Mouse (Mus musculus) gastrocnemius, adult 18-20 months (tissue): ENCODE results near the gene Olfr286. TPM values are rescaled to one million over a fixed set of nuclear protein-coding genes. Genes with fewer than 3 reads are reported as not detected.

Source experiments
- DNase-seq: peaks from one replicate; pipeline ENCODE4 v3.0.0; 2021; ENCODE audit warnings: low spot score
- long read RNA-seq, 2 experiments: library from polyadenylated mRNA; stranded (forward); transcript quantifications; one replicate each; pipeline ENCODE4 v2.0.0; 2021
- total RNA-seq, 2 experiments: library from RNA; stranded (reverse); gene quantifications; 2 replicates each; pipeline ENCODE4 v1.2.3; 2021

The Olfr286 gene
- not detected for total RNA-seq
- long read RNA-seq, experiment 1 = 0 reads
- long read RNA-seq, experiment 2 = 0 reads

GRCm38 (mm10) chr15:98234350-98234749, at the start of gene Olfr286:
Gene Olfr286, minus strand, starts transcription at chr15:98234450.
- no peak for DNase-seq

- no peak for DNase-seq
Observed at GRCm38 (mm10) chr15:98257776-98258175, 23.5 kb upstream of the Olfr286 start.

- no peak for DNase-seq
Observed at GRCm38 (mm10) chr15:98257193-98257592, 22.9 kb upstream of the Olfr286 start, which contains the start of gene H1fnt. Gene H1fnt, minus strand, starts transcription at chr15:98257293.

- DNase-seq = peak; percentile 11
Observed at GRCm38 (mm10) chr15:98256271-98256670, 22.0 kb upstream of the Olfr286 start.

DNA sequence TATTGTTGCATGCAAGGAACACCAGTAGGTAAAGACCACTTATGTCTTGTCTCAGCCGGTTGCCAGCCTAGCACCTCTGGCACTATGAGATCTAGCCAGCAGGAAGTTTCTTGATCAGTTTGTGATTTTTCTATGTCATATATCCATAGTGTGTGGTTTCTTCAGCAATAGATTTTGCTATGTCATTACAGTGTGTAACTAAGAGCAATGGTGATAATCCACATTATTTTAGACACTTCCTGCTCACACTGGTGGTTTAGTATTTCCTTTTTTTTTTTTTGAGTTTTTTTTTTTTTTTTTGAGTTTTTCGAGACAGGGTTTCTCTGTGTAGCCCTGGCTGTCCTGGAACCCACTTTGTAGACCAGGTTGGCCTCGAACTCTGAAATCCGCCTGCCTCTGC, 1.2 kb upstream of the Olfr286 start:
- DNase-seq = no peak

DNA sequence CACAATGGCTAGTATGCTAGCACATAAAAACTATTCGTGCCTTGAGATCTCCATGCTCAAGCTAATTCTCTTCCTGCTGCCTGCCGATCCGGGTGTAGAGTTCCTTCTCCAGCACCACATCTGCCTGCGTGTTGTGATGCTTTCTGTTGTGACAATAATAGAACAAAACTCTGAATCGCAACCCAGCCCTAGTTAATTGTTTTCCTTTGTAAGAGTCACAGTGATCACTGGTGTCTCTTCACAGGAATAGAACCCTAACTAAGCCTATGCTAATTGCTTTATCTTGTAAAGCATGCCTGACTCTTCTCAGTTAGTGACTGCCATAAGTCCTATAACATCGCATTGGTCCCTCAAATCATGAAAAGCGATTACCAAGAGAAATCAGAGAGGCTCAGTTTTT, 8.2 kb downstream of the Olfr286 start:
- DNase-seq = no peak

- DNase-seq = no peak
Observed at GRCm38 (mm10) chr15:98225610-98226009, 8.6 kb downstream of the Olfr286 start.

- DNase-seq = no peak
Observed at GRCm38 (mm10) chr15:98222377-98222776, 11.9 kb downstream of the Olfr286 start.

GRCm38 (mm10) chr15:98220877-98221276, 13.4 kb downstream of the Olfr286 start, which contains the start of the genes Gm44579 and Olfr287:
Gene Gm44579, minus strand, starts transcription at chr15:98220977.
Gene Olfr287, minus strand, starts transcription at chr15:98221056.
- DNase-seq = peak; percentile 7

DNA sequence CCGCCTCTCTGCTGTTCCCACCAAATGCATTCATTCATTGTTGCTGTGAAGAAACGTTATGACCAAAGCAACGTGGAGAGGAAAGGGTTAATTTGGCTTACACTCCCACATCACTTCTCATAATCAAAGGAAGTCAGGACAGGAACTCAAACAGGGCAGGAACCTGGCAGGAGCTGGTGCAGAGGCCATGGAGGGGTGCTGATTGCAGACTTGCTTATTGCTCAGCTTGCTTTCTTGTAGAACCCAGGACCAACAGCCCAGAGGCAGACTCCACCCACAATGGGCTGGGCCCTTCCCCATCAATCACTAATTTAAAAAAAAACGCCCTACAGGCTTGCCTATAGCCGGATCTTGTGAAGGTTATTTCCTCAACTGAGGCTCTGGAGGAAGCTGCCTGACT, 20.1 kb downstream of the Olfr286 start:
- no peak for DNase-seq

GRCm38 (mm10) chr15:98213336-98213870, 20.8 kb downstream of the Olfr286 start:
- DNase-seq = no peak

DNA sequence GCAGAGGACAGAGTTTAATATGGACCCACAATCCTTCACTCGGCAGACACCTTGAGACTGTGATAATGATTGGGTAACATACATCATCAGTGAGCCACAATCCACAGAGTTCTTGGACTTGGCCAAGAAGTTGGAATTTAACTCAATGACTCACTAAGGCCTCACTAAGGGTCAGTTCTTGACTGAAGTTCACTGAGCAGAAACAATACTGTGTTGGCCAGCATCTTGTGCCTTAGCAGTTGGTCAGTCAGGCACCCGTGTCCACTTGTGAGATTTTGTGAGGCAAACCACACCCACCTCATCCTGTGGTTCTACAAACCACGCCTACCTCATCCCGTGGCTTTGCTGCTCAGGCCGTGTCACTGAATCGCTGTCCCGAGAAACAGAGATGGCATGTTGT, 24.6 kb downstream of the Olfr286 start:
- DNase-seq = no peak

GRCm38 (mm10) chr15:98195442-98195841, 38.8 kb downstream of the Olfr286 start, which contains the start of gene Olfr288:
Gene Olfr288, minus strand, starts transcription at chr15:98195542.
- no peak for DNase-seq

DNA sequence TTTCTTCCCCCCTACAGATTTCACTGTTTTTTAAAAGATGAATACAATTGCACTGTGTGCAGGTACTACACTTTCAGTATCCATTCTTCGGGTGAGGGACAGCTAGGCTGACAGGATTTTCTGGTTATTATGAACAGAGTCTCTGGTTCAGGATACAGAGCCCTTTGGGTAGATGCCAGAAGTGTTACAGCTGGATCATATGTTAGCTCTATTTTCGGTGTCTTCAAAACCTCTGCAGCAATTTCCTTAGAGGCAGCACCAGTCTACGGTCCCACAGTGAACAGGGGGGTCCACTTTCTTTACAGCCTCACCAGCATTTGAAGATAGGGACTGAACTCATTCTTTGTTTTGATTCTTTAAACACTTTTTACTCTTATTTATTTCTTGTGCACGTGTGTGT, 49.8 kb downstream of the Olfr286 start:
- DNase-seq = no peak

- DNase-seq = no peak
Observed at GRCm38 (mm10) chr15:98181856-98182570, 52.2 kb downstream of the Olfr286 start.

GRCm38 (mm10) chr15:98181132-98181711, 53.0 kb downstream of the Olfr286 start:
- peak; percentile 96 for DNase-seq

- DNase-seq = no peak
Observed at GRCm38 (mm10) chr15:98180567-98181131, 53.6 kb downstream of the Olfr286 start.

DNA sequence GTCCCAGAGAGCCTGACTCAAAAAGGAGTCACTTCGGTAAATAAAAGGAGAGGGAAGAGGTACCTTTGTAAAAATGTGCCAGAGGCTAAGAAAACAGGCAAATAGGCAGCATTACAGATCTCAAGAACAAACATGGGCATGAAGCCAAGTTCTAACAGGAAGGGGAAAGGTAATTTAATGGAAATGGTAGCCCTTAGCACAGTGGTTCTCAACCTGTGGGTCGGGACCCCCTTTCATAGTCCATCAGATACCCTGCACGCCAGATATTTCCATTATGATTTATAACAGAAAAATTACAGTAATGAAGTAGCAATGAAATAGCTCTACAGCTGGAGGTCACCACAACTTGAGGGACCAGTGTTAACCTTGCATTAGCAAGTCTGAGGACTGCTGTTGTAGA, 56.9 kb downstream of the Olfr286 start:
- DNase-seq = no peak
